Mouse (Mus musculus) adrenal gland, postnatal 36 days (tissue): ENCODE data around the gene Acoxl. TPM values are rescaled to one million over a fixed set of nuclear protein-coding genes. Genes with fewer than 3 reads are reported as not detected.

Source experiments
- DNase-seq, 2 experiments: peaks; one replicate each; pipeline ENCODE4 v3.0.0; 2021; ENCODE audit warnings: mixed read lengths in 1 of 2
- total RNA-seq, 2 experiments: library from RNA; stranded (reverse); gene quantifications; 2 replicates each; pipeline ENCODE4 v1.2.3; 2021

The Acoxl gene
- total RNA-seq, 2 experiments from 2014 or later, result 0.20 to 1.7 TPM

DNA sequence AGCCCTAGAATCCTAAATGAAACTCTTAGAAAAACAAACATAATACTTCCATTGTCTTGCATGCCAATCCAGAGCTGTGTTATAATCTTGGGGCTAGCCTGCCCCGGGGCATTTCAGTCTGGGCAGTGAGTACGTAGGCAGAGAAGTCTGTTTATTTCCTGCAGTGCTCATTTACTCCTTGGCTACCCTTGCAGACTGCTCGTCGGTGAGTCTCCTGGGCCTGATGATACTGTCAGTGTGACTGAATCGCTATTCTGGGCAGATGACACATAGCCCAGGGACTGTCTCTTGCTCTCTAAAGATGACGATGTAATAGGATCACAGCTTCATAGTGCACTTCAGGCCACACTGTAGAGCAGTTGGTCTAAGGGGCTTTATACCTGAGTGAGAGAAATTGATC, 56.2 kb downstream of the Acoxl start:
- peak; percentile 15 to 38 for DNase-seq

DNA sequence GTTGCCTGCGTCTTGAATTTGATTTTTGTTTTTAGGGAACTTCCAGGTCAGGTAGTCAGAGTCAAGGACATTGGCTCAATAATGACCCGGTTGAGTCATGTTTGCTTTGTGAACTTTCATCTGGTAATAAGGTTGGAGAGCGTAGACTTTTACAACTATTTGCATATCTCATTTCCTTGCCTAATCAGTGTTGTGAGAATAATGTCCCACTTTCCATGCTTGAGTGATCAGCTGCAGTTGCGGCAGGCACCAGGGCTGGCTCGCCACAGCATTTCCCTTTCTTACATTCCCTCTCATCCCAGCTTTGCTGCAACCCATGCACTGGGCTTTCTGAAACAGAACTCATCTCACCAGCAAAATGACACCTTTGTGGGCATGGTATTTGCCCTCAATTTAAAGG, 59.0 kb downstream of the Acoxl start:
- no peak for DNase-seq

DNA sequence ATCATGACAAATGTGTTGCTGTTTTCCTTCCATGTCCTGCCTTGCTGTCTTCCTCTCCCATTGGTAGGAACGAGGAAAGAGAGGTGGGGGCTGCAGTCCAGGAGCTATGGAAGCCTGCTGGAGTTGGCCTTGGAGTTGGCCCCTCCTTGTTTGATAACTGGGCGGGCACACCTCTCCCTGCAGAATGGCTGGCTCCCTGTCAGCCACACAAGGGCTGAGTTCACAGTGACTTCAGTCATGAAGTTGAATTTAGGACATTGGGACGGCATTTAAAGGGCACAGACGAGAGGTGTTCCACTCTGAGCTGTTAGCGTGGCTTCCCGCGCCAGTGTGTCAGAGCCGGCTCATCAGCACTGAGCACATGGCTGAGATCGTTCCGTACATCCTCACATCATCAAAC, 66.2 kb downstream of the Acoxl start:
- no peak for DNase-seq

DNA sequence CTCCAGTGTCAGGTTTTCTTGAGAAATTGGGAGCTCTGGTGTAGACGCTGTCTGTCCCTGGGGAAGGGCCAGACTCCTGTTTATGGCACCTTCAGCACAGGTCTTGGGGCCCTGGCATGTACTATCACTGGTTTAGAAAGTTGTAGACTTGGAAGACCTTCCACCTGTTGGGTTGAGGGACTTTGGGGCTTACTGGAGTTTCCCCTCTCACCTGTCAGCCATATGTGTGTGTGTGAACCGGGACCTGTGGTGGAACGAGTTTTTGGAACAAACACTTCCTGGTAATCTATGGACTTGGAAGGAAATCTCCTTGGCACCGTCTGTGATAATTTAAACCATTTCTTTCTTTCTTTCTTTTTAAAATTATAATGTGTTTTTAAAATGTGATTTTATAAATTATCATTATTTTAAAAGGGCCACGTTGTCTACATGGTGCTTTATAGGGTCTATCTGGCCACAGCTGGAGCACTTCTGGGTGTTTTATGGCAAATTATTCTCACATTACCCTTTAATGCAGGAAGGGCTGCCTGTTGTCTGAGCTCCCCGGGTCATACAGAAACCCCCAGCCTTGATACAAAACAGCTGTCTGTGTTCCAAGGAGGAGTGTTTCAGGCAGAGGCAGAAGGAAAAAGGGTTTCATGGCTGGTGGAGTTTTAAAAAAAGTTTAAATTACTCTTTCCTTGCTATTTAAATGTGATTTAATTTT, 68.5 kb downstream of the Acoxl start:
- no peak for DNase-seq

DNA sequence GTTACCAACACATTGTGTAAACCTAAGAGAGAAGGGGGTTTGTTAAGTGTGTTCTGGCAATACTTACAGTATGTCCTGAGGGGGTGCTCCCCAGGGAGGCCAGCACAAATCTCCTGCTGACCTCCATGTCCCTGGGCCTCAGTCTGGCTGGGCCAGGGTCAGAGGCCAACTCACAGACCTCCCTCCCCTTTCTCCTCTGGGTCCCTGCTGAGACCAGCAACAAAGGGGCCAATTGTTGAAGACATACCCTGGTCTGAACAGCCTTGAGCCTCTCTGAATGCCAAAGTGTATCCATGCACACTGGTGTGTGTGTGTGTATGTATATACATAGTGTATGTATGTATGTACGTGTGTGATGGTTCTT, 69.0 kb downstream of the Acoxl start:
- DNase-seq, result no peak

DNA sequence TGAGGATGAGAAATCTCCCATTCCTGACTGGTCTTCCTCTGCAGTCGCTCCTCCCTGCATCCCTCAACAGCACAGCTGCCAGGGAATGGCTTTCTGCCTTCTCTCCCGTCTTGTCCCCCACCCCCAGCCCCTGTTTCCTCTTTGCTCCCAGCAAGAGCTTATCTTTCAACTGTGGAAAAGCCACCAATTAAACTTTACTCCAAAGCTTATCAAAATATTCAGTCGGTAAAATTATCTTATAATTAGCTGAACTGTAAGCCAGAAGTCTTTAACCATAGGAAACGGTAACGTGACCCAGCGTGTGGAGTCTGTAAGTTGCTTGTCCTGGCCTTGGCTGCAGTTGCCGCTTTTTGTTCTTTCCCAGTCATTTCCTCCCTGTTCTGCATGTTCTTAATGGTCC, 70.2 kb downstream of the Acoxl start:
- DNase-seq, result no peak

DNA sequence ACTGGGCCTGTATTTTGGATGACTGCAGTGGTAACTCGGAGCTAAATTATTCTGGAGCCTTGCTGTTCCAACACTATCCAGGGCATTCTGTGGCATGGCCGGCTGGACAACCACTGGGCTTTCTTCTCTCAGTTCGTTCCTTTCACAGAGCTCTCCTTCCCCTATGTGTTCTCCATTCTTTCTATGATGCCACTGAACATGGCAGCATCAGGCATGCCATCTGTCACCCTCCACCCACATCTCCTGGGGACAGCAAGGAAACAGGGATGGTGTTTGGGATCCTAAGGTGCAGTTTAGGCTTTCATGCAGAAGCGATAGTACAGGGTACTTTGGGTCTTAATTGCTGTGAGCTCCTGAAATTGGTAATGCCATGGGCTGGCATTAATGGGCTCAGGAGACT, 71.1 kb downstream of the Acoxl start:
- DNase-seq, result no peak

DNA sequence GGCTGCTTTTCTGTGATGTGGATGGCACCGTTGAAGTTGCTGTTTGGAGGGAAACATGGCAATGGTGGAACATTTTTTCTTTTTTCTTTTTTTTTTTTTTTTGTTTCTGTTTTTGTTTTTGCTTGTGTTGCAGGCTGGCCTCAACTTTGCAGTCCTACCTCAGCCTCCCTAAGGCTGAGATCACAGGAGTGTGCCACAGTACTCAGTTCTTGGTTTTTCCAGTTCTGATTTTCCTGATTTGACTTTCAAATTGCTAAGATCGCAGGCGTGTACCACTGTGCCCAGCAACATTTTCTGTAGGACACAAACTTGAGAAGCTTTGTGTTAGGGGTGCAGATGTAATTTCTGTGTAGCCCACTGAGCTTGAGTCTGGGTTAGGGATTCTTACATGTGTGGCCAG, 72.9 kb downstream of the Acoxl start:
- DNase-seq, result no peak

DNA sequence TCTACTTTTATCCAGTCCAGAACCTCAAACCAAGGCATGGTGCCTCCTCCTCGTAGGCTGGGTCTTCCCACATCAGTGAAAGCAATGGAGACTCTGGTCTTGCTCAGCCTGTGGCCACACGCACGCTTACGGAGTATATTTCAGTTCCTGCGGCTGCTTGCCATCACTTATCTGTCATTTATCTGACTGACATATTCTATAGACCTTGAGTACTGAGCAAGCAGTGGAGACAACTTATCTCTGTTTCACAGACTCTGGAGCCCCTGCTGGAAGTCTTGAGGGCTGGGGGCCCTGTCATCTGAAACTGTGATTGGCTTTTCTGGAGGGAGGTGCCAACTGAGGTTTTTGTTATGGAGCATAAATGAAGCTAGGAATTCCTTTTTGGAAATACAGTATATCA, 75.4 kb downstream of the Acoxl start:
- DNase-seq, result no peak

DNA sequence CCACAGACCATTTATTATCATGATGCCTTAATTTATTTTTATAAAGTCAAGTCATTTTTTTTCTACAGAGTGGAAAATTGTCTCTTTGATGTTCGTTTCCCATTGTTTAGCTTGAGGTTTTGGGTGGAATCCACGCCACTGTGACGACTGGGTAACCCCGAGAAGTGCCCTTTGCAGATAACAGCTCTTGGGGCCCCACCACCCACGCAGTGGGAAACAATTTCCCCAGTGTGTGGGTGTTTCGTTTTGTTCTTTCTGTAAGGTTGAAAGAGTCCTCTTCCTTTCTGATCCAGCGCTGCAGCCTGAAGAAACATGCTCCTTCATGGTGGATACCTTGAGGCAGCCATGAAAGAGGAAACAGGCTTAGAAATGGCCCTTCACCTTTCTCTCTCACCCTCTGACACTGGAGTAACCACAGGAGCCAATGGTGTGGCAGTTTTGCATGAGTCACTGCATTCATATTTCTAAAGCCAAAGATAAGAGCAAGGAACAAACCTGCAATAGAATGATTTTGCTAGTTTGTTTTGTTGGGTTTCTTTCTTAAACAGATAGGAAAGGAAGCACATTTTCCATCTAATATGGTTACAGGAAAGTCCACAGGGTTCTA, 78.2 kb downstream of the Acoxl start:
- DNase-seq, result peak in 1 of 2 experiments; percentile 8

DNA sequence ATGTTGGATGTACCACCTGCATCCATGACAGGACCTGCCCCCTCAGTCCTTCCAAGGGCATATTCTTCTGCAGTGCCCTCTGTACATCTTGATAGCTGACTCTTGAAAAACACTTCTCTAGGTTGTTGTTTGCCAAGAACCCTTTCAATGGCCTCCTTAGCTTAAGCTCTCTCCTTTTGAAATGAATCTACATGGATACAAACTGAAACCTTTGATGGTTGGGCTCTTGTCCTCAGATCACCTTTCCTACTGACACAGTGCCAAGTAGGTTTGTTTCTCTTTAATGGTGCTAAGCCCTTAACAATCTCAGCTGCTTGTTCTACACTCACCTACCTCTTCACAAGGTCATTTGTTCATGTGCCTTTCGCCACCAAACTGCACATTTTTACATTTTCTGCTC, 81.1 kb downstream of the Acoxl start:
- no peak for DNase-seq

DNA sequence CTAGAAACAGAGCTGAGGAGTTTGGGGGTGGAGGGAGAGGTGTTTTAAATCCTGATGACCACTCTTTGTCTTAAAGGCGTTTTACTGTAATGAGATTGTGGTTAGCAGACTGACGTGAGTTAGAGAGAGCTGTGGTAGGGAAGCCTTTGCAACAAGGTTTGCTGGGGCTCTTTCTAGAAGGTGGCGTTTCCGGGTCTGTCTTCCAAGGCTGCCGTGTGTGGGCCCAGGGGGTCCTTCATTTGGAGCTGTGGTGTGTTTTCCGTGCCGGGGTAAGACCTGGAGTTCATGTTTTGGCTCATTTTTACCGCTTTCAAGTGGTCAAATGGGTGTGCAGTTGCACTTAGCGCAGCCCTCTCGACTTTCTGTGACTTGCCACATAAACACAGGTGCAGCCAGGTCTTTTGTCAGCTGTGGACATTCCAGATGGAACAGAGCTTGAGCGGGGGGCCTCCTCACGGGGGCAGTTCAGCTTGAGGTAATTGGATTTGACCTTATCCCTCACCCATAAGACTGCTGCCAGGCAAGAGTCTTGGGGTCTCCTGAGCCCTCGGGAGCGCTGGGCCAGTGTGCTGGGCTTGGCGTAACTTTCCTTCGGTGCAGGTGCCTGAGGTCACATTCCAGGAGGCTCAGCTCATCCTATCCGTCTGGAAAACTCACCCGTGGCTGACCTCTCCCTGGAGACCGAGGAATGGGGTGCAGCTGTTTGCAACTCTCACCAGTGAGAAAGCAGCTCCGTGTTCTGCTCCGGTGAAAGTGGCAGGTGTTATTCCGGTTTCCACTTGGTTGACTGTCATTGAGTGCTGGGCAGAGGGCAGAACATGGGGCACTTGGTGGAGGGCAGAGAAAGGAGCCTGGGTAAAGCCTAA, 83.6 kb downstream of the Acoxl start:
- no peak for DNase-seq

DNA sequence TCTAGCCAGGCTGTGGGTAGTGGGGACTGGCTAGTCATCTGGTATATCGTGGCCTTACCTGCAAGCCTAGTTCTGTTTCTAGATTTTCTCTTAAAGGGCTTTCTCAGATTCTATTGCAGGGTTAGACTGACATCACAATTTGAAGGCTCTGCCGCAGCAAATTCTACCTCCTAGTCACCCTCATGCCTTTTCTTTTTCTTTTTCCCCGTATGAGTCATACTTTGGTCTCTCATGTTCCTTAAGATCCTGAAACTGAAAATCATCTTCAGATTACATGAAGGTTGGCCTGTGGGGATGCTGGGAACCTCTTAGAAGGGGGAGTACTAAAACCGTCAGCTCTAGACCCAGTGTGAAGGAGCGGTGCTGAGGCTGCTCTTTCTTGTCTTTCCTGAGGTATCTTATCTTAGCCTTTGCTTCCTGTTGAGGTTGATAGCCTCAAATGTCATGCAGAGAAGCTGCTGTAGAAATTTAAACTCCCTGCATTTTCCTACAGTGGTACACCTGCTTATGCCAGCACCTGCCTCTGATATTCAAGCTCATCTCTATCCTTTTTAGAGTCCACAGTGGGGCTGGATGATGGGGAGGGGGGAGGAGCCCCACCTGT, 84.5 kb downstream of the Acoxl start:
- DNase-seq, result no peak

DNA sequence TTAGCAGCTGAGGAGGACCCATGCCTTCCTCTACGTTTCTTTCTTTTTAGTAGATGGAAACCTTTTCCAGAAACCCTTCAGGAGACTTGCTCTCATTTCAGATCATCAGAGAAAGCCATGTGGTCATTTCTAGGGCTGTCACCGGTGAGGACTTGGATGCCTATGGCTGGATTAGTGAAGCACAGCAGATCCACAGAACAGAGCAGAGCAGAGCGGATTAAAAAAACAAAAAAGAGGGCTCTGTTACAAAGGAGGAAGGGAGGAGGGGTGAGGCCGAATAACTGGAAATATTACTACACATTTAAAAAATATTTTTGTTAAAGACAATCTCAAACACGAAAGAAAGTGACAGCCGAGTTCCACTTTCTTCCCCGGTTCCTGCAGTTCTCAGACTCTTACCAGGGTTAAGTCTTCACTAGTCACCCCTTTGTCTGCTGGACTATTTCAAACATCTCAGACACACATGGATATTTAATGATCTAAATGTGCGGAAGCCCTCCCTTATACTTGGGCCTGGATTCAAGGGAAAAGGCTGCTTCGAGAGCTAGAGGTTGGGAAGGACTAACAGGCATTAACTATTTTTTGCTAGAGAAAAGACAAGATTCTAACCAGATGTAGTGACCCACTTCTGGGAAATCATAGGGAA, 88.1 kb downstream of the Acoxl start:
- DNase-seq, result no peak

DNA sequence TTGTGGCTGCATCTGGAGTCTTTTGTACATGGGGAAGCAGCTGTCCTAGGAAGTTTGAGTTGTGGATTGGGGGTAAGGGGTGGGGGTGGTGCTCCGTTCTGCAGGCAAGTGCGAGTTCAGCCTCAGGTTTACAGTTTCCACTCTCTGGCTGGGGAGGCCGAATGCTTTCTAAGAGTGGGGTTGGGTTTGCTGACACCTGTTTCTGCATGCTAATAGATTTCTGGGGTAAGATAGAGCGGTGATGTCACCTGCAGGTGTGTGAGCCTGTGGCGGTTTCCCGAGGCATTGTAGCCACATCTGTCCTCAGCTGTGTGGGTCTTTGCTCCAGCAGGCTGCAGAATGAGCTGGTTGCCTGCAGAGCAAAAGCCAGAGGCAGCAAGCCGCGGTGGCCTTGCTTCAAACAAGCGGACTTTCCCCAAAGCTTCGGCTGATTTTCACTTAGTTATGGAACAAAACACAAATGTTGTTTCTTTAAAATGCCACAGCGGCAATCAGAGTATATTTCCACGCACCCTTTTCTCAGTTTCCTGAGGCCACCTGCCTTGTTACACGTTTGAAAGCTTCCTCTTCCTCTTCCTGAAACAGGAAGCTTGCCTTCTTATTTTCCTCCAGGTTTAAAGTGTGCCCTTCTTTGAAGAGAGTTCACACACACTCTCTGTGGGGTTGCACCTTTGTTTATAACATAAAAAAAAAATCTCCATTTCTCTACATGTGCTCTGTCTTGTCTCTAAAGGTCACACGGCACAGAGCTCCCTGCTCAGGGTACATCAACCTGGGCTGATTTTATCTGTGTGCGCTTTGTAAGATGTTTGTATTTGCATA, 89.0 kb downstream of the Acoxl start:
- DNase-seq, result peak in 1 of 2 experiments; percentile 19

DNA sequence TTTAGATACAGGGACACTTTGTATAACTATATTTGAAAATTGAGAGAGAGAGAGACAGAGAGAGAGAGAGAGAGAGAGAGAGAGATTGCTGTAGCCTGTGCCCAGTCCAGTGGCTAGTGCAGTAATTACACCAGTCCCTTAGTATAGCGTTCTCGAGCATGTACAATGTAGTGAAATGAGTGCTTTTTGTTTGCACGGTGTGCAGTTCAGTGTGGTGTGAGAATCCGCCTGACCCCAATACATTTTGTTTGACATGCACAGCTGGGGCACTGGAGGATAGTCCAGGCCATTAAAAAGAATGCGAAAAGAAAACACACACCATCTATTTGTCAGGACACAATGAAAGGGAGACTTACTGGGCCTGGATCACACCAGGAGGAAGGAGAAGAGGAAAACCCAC, 89.6 kb downstream of the Acoxl start:
- DNase-seq, result no peak

DNA sequence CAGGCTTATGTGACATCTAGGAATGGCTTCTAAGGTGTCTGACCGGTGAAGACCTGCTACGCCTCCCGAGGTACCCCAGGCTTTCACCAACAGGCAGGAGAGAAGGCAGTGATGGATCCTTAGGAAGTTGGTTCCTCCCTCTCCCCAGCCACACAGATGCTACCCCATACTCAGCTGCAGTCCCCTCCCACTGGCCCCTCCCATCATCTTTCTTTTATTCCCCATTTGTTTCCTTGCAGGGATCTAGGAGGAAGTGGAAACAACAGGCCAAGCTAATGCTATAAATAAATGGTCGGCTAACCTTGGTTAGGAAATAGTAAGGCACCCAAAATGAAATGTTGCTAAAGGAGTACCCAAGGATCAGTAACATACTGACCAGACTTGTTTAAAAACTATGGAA, 90.2 kb downstream of the Acoxl start:
- no peak for DNase-seq

DNA sequence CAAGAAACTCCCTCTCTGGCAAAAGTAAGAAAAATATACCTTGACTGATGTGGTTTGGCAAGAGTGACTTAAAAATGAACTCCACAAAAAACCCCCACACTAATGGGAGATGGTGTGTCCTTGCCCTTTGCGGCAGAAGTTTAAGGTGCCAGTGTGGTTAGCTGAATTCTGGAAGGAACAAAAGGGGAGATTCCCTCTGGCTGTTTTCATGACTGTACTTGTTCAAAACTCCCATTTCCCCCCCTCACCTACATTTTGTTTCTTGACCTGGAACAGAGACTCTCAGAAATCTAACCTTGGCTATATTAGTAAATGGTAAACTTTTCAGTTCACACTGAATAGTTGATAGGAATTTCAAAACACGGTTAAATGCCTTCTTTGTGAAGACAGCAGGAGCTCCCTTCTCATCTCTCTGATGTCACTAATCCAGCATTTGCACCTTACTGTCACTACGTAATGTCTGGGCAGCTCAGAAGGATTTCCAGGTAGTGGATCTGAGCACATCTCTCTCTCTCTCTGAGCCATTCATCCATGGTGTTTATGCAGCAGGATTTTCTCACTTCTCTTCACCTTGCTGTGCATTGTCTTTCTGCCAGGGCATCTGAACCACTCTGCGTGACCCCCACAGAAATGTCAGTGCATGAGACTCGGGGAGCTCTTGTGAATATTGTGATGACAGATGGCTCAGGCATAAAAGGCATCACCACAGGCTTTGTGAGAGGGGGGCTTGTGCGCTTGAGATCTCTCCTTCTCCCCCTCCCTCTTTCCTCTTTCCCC, 91.5 kb downstream of the Acoxl start:
- DNase-seq, result peak in 1 of 2 experiments; percentile 8

DNA sequence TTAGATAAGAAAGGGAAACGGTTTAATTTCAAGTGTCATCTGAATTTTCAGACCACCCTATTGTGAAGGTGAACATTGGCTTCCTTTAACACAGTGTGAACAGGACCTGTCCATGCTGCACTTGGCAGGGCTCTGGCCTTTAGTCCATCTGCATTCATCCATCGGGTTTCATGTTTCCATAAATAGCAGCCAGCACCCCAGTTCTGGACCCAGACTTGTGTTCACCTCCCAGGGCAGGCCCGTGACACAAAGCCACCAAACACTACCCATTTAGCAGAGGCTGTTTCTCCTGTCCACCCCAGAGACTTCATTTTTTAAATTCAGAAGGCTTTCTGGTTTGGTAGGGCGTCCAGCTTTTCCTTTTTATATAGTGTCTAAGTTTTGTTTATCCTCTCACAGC, 92.9 kb downstream of the Acoxl start:
- DNase-seq, result no peak

DNA sequence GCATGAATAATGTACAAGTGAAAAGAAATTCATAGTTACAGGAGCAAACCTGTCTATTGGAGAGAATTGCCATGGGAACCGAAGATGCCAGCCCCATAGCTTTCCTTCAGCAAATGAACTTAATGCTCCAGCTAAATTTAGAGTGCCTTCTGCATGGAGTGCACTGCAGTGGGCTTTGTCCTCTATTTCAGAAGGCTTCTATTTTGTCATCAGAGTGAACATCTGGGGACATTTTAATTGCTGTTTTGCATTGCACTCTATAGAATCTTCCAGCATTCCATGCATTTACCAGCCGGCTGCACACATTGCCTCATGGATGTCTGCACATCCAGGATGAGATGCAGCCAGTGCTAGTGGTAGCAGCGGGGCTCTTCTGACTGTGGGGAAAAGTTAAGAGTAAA, 94.9 kb downstream of the Acoxl start:
- no peak for DNase-seq

DNA sequence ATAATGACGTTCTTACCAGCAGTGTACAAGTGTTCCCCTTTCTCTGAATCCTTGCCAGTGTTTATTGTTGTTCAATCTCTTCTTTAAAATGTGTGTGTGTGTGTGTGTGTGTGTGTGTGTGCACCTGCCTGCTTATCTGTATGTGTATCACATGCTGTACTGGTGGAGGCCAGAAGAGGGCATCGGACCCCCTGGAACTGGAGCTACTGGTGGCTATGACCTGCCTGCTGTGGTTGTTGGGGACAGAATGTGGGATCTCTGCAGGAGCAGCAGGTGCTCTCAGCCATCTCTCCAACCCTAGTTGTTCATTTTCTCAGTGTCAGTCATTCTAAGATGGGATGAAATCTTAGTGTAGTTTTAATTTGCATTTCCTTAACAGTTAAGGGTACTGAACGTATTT, 98.4 kb downstream of the Acoxl start:
- peak; percentile 13 to 18 for DNase-seq
